Mouse (Mus musculus) neutrophil, adult 59 days (primary cell): ENCODE results near the gene Ndnf. TPM values are rescaled to one million over a fixed set of nuclear protein-coding genes. Genes with fewer than 3 reads are reported as not detected.

Experiments used
- total RNA-seq, 2 experiments: library from RNA; stranded (reverse); gene quantifications; 1 replicate in 1 of 2; 2 replicates in 1 of 2; pipeline ENCODE4 v1.2.4; 2023

The Ndnf gene
- total RNA-seq = under 1 TPM; 0.51 to 0.84 TPM

DNA sequence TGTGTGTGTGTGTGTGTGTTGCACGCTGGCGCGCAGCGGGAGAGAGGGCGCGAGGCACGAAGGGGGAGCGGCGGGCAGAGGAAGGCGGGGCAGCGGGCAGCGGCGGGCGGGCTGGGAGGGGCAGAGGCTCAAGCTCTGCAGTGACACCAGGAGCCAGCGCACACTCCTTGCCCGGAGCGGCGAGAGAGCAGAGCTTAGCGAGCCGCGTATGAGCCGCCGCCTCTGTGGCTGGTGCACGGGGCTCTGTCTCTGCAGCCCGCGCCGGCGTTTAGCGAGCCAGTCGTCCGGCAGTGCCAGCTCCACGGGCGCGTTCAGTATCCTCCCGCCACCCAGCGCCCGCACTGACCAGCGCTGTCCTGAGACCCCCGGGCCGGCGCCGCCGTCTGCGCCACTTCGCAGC is at the start of gene Ndnf:
Gene Ndnf, plus strand, starts transcription at position 140 of the 400 bp plus-strand sequence.

Other genes starting within 250 kb of the Ndnf start
- 1 to 10 TPM; 1.4 to 1.8 TPM for gene Tnip3, start 146.3 kb upstream of the Ndnf start, total RNA-seq
- gene Prdm5, start 107.4 kb downstream of the Ndnf start, total RNA-seq = 1 to 10 TPM in 1 of 2 experiments, under 1 TPM in 1; 0.86 to 1.3 TPM